Mouse (Mus musculus) intestine, postnatal 0 days (tissue): ENCODE measurements around the gene Nudc. TPM values are rescaled to one million over a fixed set of nuclear protein-coding genes. Genes with fewer than 3 reads are reported as not detected.

Source experiments
- ATAC-seq: fragments of 200-750 bp; cut with Nextera tagmentation; 2 replicates; pipeline ENCODE4 v1.8.0; 2017; ENCODE audit warnings: mild to moderate bottlenecking, moderate TSS enrichment, moderate library complexity
- H3K27ac ChIP-seq: fragments of 300-500 bp; sonication (generic); 2 replicates; pipeline ENCODE4 v1.5.1; 2014; ENCODE audit warnings: mild to moderate bottlenecking, low read depth, low read length, moderate library complexity
- H3K27me3 ChIP-seq: fragments of 300-500 bp; sonication (generic); replicated peaks from 2 replicates; pipeline ENCODE4 v1.6.1; 2014; ENCODE audit warnings: low read length, mixed read lengths; ENCODE audit not compliant: control insufficient read depth, insufficient read depth
- H3K36me3 ChIP-seq: fragments of 300-500 bp; sonication (generic); 2 replicates; pipeline ENCODE4 v1.6.1; 2014; ENCODE audit warnings: mild to moderate bottlenecking, moderate library complexity; ENCODE audit not compliant: control insufficient read depth, insufficient read depth
- H3K4me1 ChIP-seq: fragments of 300-500 bp; sonication (generic); replicated peaks from 2 replicates; pipeline ENCODE4 v1.6.1; 2014; ENCODE audit warnings: antibody characterized with exemption, low read length, mixed read lengths; ENCODE audit not compliant: control insufficient read depth, insufficient read depth
- H3K4me2 ChIP-seq: fragments of 300-500 bp; sonication (generic); replicated peaks from 2 replicates; pipeline ENCODE4 v1.6.1; 2014; ENCODE audit warnings: low read depth, mild to moderate bottlenecking, moderate library complexity
- H3K4me3 ChIP-seq: fragments of 300-500 bp; sonication (generic); 2 replicates; pipeline ENCODE4 v1.5.1; 2014; ENCODE audit warnings: low read depth, low read length
- H3K9ac ChIP-seq: fragments of 300-500 bp; sonication (generic); 2 replicates; pipeline ENCODE4 v1.6.1; 2014; ENCODE audit warnings: mild to moderate bottlenecking, low read depth, low read length
- H3K9me3 ChIP-seq: fragments of 300-500 bp; sonication (generic); 2 replicates; pipeline ENCODE4 v1.6.1; 2016; ENCODE audit warnings: mixed run types; ENCODE audit not compliant: control insufficient read depth
- CTCF ChIP-seq: sonication (generic); IDR thresholded peaks from 2 replicates; pipeline ENCODE4 v1.5.1; 2016; ENCODE audit warnings: low read depth, mild to moderate bottlenecking, control low read depth, antibody characterized with exemption, moderate library complexity
- WGBS: fragments of 180-500 bp; shearing (Covaris S2); extraction: QIAGEN DNeasy Blood & Tissue Kit; methylation state at CpG from one replicate; pipeline ENCODE4 v1.1.7; 2014; 5-methylcytosine and 5-hydroxymethylcytosine counted together
- microRNA-seq: library from miRNA; unstranded; fragments of <30 nt; microRNA quantifications from one replicate; pipeline ENCODE4, GENCODE M21; 2016
- polyA plus RNA-seq: library from polyadenylated mRNA; unstranded; fragments of >200 nt; fragmentation: Nextera tagmentation; extraction: Ambion mirVana; gene quantifications from 2 replicates; pipeline ENCODE4 v1.2.1, GENCODE M21; 2015

The Nudc gene
- polyA plus RNA-seq, 1 experiment from 2014 or later, result 125 TPM

DNA sequence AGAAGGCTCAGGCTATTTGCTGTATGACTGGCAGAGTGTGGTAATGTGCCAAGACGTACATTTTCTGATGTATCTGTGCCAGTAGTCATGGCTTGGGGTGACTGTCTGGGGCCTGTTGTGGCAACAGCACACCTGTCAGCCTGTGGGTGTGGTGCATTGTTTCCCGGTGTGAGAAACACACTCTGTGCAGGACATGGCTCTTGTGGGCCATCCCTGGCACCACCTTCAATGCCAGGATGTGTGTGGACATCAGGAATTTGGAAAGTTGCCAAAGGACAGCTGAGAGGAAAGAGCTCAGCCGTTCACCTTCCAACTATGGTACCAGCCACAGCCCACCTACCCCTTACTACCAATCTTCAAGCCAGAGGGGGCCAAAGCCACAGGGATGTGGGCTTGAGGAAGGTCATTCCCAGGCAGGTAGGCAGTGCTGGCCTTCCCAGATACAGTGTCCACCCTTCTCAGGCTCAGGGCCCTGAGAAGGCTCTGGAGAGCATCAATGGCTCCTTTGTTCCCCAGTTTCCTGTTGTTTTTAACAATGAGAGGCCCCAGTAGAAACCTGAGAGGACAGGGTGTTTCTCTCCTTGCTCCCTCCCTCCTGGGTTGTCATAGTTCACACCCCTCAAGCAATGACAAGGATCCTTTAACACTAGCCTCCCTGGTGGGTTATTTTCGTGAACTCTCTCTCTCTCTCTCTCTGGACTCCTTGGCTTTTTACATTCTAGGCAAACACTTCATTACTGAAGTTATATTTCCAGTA is 56.1 kb downstream of the Nudc start:
- no peak overlapping the region for H3K4me3 ChIP-seq
- no peak for TF ChIP-seq CTCF
- H3K27ac ChIP-seq, result peak overlapping the region; percentile 22
- no peak overlapping the region for H3K4me2 ChIP-seq
- WGBS, result 48% methylated on average over 4 of the region's 4 CpGs
- ATAC-seq, result peak; percentile 58
- no peaks in the 10 kb centered on the region for H3K36me3 ChIP-seq
- H3K27me3 ChIP-seq, result no peaks in the 10 kb centered on the region
- 0 out of 2 replicates have a peak, but pooled peaks cover 3% of the 10 kb centered on the region for H3K4me1 ChIP-seq
- no peak overlapping the region for H3K9ac ChIP-seq
- H3K9me3 ChIP-seq, result no peaks in the 10 kb centered on the region

DNA sequence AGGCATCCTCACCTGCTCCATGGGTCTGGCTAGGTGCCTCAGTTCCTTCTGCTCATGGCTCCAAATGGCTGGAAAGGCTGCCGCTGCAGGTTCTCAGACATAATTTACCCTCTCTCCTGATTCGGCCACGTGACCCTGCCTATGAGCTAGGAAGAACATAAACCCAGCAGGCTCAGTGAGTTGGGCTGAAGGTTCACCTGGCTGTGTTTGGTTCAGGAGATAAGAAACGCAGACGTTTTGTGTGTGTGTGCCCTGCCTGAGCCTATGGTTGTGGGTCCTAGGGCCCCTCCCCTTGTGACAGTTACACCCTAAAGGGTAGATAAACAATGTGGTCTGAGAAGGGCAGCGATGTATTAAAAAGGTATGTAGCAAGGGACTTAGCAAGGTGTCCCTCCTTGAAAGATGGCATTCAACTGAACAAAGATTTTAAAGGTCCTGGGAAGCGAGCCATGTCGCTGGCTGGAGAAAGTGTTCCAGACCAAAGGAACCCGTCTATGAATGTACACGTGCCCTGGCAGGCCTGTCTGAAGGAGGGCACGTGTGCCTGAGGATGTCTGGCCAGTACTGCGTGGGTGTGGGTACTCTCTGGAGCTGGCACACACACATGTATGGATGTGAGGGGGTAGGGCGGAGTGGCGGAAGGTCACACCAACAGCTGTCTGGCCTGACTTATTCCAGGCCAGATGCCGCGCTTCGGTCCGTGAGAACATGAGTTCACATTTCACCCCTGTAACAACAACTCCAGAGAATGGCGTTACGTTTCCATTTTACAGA is 57.0 kb downstream of the Nudc start:
- no peak overlapping the region for H3K4me2 ChIP-seq
- H3K9me3 ChIP-seq, result no peaks in the 10 kb centered on the region
- no peak overlapping the region for H3K4me3 ChIP-seq
- H3K36me3 ChIP-seq, result no peaks in the 10 kb centered on the region
- 61% methylated on average over 20 of the region's 20 CpGs for WGBS
- peak overlapping the region; percentile 22; the same call in 1 of the 2 replicates for H3K27ac ChIP-seq
- no peak for TF ChIP-seq CTCF
- H3K9ac ChIP-seq, result no peak overlapping the region; the same call in 1 of the 2 replicates
- 0 out of 2 replicates have a peak, but pooled peaks cover 3% of the 10 kb centered on the region for H3K4me1 ChIP-seq
- ATAC-seq, result peak; percentile 61
- H3K27me3 ChIP-seq, result 0 out of 2 replicates have a peak, but pooled peaks cover 3% of the 10 kb centered on the region

DNA sequence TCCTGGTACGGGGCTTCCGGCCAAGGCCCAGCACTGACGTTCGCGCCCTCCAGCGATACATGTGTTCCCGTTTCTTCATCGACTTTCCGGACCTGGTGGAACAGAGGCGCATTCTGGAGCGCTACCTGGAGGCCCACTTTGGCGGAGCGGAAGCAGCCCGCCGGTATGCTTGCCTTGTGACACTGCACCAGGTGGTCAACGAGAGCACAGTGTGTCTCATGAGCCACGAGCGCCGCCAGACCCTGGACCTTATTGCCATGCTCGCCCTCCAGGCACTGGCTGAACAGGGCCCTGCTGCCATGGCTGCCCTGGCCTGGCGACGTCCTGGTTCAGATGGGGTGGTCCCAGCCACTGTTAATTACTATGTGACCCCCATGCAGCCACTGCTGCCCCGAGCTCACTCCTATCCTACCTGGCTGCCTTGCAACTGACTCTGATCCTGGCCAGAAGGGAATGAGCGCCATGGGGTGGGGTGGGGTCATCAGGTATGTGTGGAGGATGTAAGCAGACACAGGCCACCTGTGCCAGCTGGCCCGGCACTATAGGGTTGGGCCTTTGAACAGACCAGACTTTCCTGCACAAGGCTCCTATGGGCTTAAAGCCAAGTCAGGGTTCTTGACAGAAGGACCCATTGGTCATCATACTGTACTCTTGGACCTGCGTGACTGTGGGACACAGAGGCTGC is 59.0 kb downstream of the Nudc start:
- Histone ChIP-seq H3K27me3 (0 out of 2 replicates have a peak, but pooled peaks cover 7% of the 10 kb centered on the region), H3K27ac (no peak overlapping the region), H3K36me3 (no peaks in the 10 kb centered on the region), H3K9me3 (no peaks in the 10 kb centered on the region), H3K9ac (no peak overlapping the region), H3K4me2 (no peak overlapping the region), H3K4me3 (no peak overlapping the region), H3K4me1 (no peaks in the 10 kb centered on the region)
- no peak for TF ChIP-seq CTCF
- whole genome bisulfite sequencing, result 93% methylated on average over 26 of the region's 26 CpGs
- ATAC-seq, result no peak

DNA sequence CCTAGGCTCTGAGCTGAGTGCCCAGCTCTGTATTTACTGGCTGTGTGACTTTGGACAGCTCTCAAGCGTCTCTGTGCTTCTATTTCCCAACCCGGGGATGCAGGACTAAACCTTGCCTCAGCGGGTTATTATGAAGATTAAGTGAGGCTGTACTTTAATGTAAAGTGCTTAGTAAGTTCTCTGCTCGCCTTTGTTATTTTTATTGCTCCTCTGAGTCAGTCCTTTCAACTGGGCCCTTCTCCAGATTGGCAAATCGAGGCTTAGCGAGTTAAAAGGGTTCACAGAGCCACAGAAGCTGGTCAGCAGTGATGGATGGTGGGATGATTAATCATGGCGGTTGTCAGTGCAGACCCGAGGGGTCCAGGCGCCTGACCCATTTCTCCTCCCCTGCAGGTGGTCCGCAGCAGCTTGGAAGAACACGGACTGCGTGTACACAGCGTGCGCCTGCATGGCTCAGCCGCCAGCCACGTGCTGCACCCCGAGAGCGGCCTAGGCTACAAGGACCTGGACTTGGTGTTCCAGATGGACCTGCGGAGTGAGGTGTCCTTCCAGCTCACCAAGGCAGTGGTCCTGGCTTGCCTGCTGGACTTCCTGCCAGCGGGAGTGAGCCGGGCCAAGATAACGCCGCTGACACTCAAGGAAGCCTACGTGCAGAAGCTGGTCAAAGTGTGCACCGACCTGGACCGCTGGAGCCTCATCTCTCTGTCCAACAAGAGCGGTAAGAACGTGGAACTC is 59.9 kb downstream of the Nudc start:
- Histone ChIP-seq H3K4me1 (no peaks in the 10 kb centered on the region), H3K36me3 (no peaks in the 10 kb centered on the region), H3K27me3 (0 out of 2 replicates have a peak, but pooled peaks cover 14% of the 10 kb centered on the region), H3K27ac (no peak overlapping the region), H3K9me3 (no peaks in the 10 kb centered on the region), H3K9ac (no peak overlapping the region), H3K4me2 (no peak overlapping the region), H3K4me3 (no peak overlapping the region)
- ATAC-seq, result no peak
- TF ChIP-seq CTCF, result no peak
- 85% methylated on average over 28 of the region's 28 CpGs for WGBS

DNA sequence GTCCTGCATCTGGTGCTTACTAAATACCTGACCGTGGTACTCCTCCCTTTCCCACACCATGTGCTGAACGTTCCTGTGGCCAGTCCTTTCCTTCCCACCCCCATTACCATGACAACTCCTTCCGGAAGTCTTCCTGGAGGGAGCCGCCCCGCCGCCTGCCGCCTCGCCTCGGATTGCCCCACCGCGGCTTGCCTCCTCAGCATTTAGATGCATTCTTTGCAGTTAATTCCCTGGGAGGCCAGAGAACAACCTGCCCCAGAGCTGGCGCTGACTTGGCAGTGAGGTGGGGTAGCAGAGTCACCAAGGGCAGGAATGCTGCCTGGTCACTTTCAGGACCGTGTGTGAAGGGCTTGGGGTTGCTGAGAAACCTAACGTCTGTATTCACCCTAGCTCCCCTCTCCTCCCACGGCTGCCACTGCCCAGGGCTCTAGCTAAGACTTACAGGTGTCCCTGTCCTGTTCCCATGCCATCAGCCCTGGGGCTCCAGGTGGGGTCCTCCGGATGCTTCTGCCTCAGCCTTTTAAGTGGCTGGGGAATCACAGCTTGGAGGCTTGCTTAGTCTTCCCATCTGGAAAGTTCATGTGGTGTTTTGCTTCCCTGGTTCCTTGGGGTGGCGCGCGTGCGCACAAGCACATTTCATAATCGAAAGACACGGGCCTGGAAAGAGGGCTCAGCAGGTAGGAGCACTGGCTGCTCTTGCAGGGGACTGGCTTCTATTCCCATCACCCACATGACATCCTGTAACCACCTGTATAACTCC is 61.4 kb downstream of the Nudc start:
- peak overlapping the region; percentile 35 for H3K4me2 ChIP-seq
- H3K4me3 ChIP-seq, result no peak overlapping the region
- H3K9ac ChIP-seq, result no peak overlapping the region

More for the DNA sequence above, 61.4 kb downstream of the Nudc start:
- ATAC-seq, result peak; percentile 7; the same call in 1 of the 2 replicates
- Histone ChIP-seq H3K27ac (peak overlapping the region; percentile 37; the same call in 1 of the 2 replicates), H3K27me3 (peaks cover 14% of the 10 kb centered on the region; the same call in 1 of the 2 replicates), H3K36me3 (no peaks in the 10 kb centered on the region), H3K4me1 (no peaks in the 10 kb centered on the region), H3K9me3 (no peaks in the 10 kb centered on the region)
- 12% methylated on average over 22 of the region's 22 CpGs for WGBS
- peak; percentile 25; the same call in 1 of the 2 replicates for TF ChIP-seq CTCF

Small RNA genes within 50 kb of the gene (microRNA-seq; reads per million reads assigned to microRNA genes)
- gene Gm23158, result not detected

Other genes starting within 250 kb of the Nudc start
- gene Wdtc1, start 192.5 kb downstream of the Nudc start, polyA plus RNA-seq, result 7.2 and 8.2 TPM in 2 replicates
- 5.7 and 6.1 TPM in 2 replicates for gene Slc9a1, start 176.3 kb downstream of the Nudc start, polyA plus RNA-seq
- 1.3 and 1.8 TPM in 2 replicates for gene Tent5b, start 65.9 kb downstream of the Nudc start, polyA plus RNA-seq
- gene Trnp1, start 47.4 kb downstream of the Nudc start, polyA plus RNA-seq, result 2.5 and 2.9 TPM in 2 replicates
- 50.6 and 53.2 TPM in 2 replicates for gene Kdf1, start 27.0 kb downstream of the Nudc start, polyA plus RNA-seq
- gene Nr0b2, start 7.4 kb upstream of the Nudc start, polyA plus RNA-seq, result 25.6 and 34.8 TPM in 2 replicates
- 7.1 and 7.2 TPM in 2 replicates for gene Gpatch3, start 28.7 kb upstream of the Nudc start, polyA plus RNA-seq
- 16.1 and 18.4 TPM in 2 replicates for gene Gpn2, start 38.4 kb upstream of the Nudc start, polyA plus RNA-seq
- gene Sfn, start 56.2 kb upstream of the Nudc start, polyA plus RNA-seq, result 34.8 and 37.6 TPM in 2 replicates
- gene Zdhhc18, start 104.2 kb upstream of the Nudc start, polyA plus RNA-seq, result 1.8 and 2.3 TPM in 2 replicates
- 10.7 and 12.5 TPM in 2 replicates for gene Pigv, start 126.7 kb upstream of the Nudc start, polyA plus RNA-seq
- gene Arid1a, start 210.8 kb upstream of the Nudc start, polyA plus RNA-seq, result 10.4 and 12.1 TPM in 2 replicates